Mouse (Mus musculus): ENCODE data around the gene Olfr1357. TPM values are rescaled to one million over a fixed set of nuclear protein-coding genes. Genes with fewer than 3 reads are reported as not detected.

The Olfr1357 gene
- polyA plus RNA-seq, 1 experiment from 2014 or later = not detected

DNA sequence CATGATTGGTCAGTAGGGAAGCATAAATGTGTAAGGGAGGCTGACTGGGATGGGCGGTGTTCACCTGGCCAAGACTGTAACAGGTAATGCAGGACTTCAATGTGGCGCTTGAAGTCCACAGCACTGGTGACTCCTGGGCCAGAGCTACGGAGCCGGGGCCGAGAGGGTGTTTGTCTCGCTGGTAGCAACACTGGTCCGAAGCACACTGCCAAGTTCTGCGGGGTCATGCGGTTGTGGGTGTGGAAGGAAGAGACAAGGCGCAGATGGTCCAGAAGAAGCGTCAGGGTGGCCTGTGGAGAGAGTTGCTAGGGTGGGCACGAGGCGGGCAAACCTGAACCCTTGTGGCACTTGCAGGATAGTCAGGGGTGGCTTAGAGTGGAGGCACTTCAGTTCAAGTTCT lies 31.8 kb downstream of the Olfr1357 start:
- Histone ChIP-seq H3K4me1 (ENCODE audit: control insufficient read depth, insufficient read depth, low read length) (no peaks in the 10 kb centered on the region), H3K4me2 (ENCODE audit: low read depth) (no peak overlapping the region), H3K27ac (ENCODE audit: low read depth, low read length) (no peak overlapping the region), H3K9ac (ENCODE audit: low read length) (no peak overlapping the region), H3K27me3 (ENCODE audit: control insufficient read depth, insufficient read depth, low read length) (no peaks in the 10 kb centered on the region), H3K4me3 (ENCODE audit: low read depth, low read length) (no peak overlapping the region), H3K9me3 (ENCODE audit: control insufficient read depth, low read length) (no peaks in the 10 kb centered on the region), H3K36me3 (ENCODE audit: control insufficient read depth, insufficient read depth, low read length) (peaks cover 18% of the 10 kb centered on the region)
- DNase-seq (ENCODE audit: low spot score) (no peak), ATAC-seq (ENCODE audit: insufficient read depth, low FRiP score, low TSS enrichment) (no peak)
- WGBS = 97% methylated on average over 13 of the region's 13 CpGs

DNA sequence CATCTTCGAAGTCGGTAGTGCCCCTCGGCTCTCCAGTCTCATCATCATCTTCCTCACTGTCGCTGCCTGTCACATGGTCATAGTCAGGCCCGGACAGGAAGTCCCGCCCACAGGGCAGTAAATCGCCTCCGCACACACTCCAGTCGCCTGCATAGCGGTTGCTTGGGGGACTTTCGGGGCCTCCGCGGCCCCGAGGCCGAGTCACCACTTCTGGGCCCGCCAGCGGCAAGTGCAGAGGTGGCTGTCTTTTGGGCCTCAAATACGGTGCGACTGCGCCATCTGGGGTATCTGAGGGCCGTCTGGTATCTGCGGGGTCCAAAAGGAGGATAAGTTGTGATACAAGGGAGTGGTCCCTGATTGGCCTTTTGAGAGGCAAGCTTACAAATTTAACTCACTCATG lies 32.3 kb downstream of the Olfr1357 start:
- 86% methylated on average over 22 of the region's 22 CpGs for WGBS
- Histone ChIP-seq H3K9ac (ENCODE audit: low read length) (no peak overlapping the region), H3K4me1 (ENCODE audit: control insufficient read depth, insufficient read depth, low read length) (no peaks in the 10 kb centered on the region), H3K4me2 (ENCODE audit: low read depth) (no peak overlapping the region), H3K27ac (ENCODE audit: low read depth, low read length) (no peak overlapping the region), H3K9me3 (ENCODE audit: control insufficient read depth, low read length) (no peaks in the 10 kb centered on the region), H3K27me3 (ENCODE audit: control insufficient read depth, insufficient read depth, low read length) (no peaks in the 10 kb centered on the region), H3K4me3 (ENCODE audit: low read depth, low read length) (no peak overlapping the region), H3K36me3 (ENCODE audit: control insufficient read depth, insufficient read depth, low read length) (peaks cover 19% of the 10 kb centered on the region)
- ATAC-seq (ENCODE audit: insufficient read depth, low FRiP score, low TSS enrichment) (no peak), DNase-seq (ENCODE audit: low spot score) (no peak)

DNA sequence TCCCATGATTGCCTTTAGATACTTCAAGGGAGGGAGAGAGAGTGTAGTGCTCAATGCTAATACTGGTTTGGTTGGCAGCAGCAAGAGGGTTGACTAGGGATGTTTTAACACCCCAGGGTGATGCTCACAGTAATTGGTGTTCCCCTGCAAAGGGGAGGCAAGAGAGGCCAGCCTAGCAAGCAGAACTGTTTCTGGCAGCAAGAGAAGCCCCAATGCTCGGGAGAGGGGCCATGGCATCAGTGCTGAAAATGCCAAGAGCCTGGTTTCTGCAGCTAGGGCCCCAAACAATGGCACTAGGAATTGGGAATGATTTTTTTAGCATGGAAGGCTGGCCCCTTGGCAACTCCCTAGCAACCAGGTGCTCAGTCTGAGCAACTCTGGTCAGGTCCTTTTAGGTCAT lies 32.9 kb downstream of the Olfr1357 start:
- Histone ChIP-seq H3K4me2 (ENCODE audit: low read depth) (no peak overlapping the region), H3K9me3 (ENCODE audit: control insufficient read depth, low read length) (no peaks in the 10 kb centered on the region), H3K4me1 (ENCODE audit: control insufficient read depth, insufficient read depth, low read length) (no peaks in the 10 kb centered on the region), H3K4me3 (ENCODE audit: low read depth, low read length) (no peak overlapping the region), H3K27me3 (ENCODE audit: control insufficient read depth, insufficient read depth, low read length) (no peaks in the 10 kb centered on the region), H3K27ac (ENCODE audit: low read depth, low read length) (no peak overlapping the region), H3K36me3 (ENCODE audit: control insufficient read depth, insufficient read depth, low read length) (peaks cover 19% of the 10 kb centered on the region), H3K9ac (ENCODE audit: low read length) (no peak overlapping the region)
- ATAC-seq (ENCODE audit: insufficient read depth, low FRiP score, low TSS enrichment) (no peak), DNase-seq (ENCODE audit: low spot score) (no peak)
- WGBS = 96% methylated on average over 1 of the region's 1 CpGs

DNA sequence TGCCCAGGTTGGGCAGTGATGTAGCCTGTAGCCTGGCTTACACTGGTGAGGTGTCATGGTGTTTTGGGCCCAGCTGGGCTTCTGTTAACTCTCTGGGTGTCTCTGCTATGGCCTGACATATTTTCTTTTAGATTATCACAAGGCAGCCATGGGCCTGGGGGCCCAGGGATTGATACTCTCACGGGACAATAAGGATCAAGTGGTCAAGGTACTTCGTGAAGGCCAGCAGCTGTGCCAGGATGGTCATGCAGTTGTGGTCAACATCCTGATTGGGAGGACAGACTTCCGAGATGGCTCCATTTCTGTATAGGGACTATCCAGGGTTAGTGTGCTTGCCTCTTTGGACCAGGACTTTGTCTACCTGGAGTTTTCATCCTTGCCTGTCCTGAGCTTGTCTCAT lies 33.9 kb downstream of the Olfr1357 start:
- DNase-seq (ENCODE audit: low spot score) (no peak), ATAC-seq (ENCODE audit: insufficient read depth, low FRiP score, low TSS enrichment) (no peak)
- Histone ChIP-seq H3K9ac (ENCODE audit: low read length) (no peak overlapping the region), H3K9me3 (ENCODE audit: control insufficient read depth, low read length) (no peaks in the 10 kb centered on the region), H3K4me3 (ENCODE audit: low read depth, low read length) (no peak overlapping the region), H3K27ac (ENCODE audit: low read depth, low read length) (no peak overlapping the region), H3K4me2 (ENCODE audit: low read depth) (no peak overlapping the region), H3K36me3 (ENCODE audit: control insufficient read depth, insufficient read depth, low read length) (peaks cover 17% of the 10 kb centered on the region), H3K4me1 (ENCODE audit: control insufficient read depth, insufficient read depth, low read length) (no peaks in the 10 kb centered on the region), H3K27me3 (ENCODE audit: control insufficient read depth, insufficient read depth, low read length) (no peaks in the 10 kb centered on the region)
- WGBS = 82% methylated on average over 3 of the region's 3 CpGs

DNA sequence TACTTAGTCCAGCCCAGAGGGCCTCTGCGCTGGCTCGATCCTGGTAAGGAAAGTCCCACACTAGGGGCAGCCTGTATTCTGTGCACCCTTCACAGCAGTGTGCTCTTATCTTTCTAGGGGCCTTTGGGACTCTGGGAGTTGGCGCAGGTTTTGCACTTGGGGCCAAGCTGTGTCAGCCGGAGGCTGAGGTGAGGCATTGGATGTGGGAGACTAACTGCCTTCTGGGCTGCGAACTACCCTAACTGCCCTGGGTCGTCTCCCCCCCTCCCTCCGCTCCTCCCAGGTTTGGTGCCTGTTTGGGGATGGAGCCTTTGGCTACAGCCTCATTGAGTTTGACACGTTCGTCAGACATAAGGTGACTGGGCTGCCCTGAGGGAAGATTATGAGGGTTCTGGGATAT lies 34.5 kb downstream of the Olfr1357 start:
- no peaks in the 10 kb centered on the region for H3K27me3 ChIP-seq (ENCODE audit: control insufficient read depth, insufficient read depth, low read length)
- H3K4me2 ChIP-seq (ENCODE audit: low read depth) = no peak overlapping the region
- H3K27ac ChIP-seq (ENCODE audit: low read depth, low read length) = no peak overlapping the region
- no peaks in the 10 kb centered on the region for H3K4me1 ChIP-seq (ENCODE audit: control insufficient read depth, insufficient read depth, low read length)
- DNase-seq (ENCODE audit: low spot score) = no peak
- no peaks in the 10 kb centered on the region for H3K9me3 ChIP-seq (ENCODE audit: control insufficient read depth, low read length)
- ATAC-seq (ENCODE audit: insufficient read depth, low FRiP score, low TSS enrichment) = no peak
- 71% methylated on average over 9 of the region's 9 CpGs for WGBS
- no peak overlapping the region for H3K9ac ChIP-seq (ENCODE audit: low read length)
- H3K4me3 ChIP-seq (ENCODE audit: low read depth, low read length) = no peak overlapping the region
- peaks cover 16% of the 10 kb centered on the region for H3K36me3 ChIP-seq (ENCODE audit: control insufficient read depth, insufficient read depth, low read length)

DNA sequence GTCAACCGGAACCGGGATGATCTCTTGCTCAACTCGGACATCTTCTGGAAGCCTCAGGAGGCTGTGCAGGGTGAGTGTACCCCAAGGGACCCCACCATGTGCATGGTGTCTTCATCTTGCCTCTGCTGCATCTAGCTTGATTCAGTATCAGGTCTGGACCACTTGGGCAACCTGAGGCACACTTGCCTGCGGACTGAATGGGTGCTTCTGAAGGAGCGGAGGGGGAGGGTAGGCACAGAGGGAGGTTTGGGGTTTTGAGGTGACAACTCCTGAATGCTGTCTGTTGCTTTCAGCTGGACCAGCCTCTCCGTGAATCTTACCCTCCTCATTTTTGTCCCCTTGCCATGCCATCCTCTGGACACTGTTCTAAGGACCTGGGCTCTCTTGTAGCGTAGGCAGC lies 36.8 kb downstream of the Olfr1357 start:
- DNase-seq (ENCODE audit: low spot score) (no peak), ATAC-seq (ENCODE audit: insufficient read depth, low FRiP score, low TSS enrichment) (no peak)
- no peaks in the 10 kb centered on the region for H3K9me3 ChIP-seq (ENCODE audit: control insufficient read depth, low read length)
- H3K4me1 ChIP-seq (ENCODE audit: control insufficient read depth, insufficient read depth, low read length) = no peaks in the 10 kb centered on the region
- H3K27ac ChIP-seq (ENCODE audit: low read depth, low read length) = no peak overlapping the region
- H3K27me3 ChIP-seq (ENCODE audit: control insufficient read depth, insufficient read depth, low read length) = no peaks in the 10 kb centered on the region
- no peak overlapping the region for H3K4me3 ChIP-seq (ENCODE audit: low read depth, low read length)
- H3K9ac ChIP-seq (ENCODE audit: low read length) = no peak overlapping the region
- no peak overlapping the region for H3K4me2 ChIP-seq (ENCODE audit: low read depth)
- 94% methylated on average over 7 of the region's 7 CpGs for WGBS
- H3K36me3 ChIP-seq (ENCODE audit: control insufficient read depth, insufficient read depth, low read length) = peaks cover 12% of the 10 kb centered on the region

DNA sequence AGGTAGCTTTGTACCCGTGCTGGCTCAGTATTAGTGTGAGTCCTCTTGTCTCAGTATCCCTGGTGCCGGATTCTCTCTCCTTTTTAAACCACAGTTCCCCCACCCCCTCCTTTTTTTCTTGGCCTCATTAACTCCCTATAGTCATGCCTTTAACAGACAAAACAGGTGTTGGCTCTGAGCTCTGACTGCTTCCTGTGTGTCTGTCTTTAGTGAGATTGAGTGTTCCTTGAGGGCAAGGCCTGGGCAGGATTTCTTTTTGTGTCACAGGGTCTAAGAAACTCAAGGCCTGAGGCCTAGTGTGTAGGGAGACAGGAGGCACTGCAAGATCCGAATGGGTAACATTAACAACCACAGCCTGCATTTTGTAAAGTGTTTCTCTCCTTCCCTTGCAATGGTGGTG lies 39.7 kb downstream of the Olfr1357 start:
- Histone ChIP-seq H3K4me2 (ENCODE audit: low read depth) (no peak overlapping the region), H3K27me3 (ENCODE audit: control insufficient read depth, insufficient read depth, low read length) (no peaks in the 10 kb centered on the region), H3K27ac (ENCODE audit: low read depth, low read length) (no peak overlapping the region), H3K4me1 (ENCODE audit: control insufficient read depth, insufficient read depth, low read length) (0 out of 2 replicates have a peak, but pooled peaks cover 4% of the 10 kb centered on the region), H3K36me3 (ENCODE audit: control insufficient read depth, insufficient read depth, low read length) (0 out of 2 replicates have a peak, but pooled peaks cover 2% of the 10 kb centered on the region), H3K4me3 (ENCODE audit: low read depth, low read length) (no peak overlapping the region), H3K9me3 (ENCODE audit: control insufficient read depth, low read length) (no peaks in the 10 kb centered on the region), H3K9ac (ENCODE audit: low read length) (no peak overlapping the region)
- DNase-seq (ENCODE audit: low spot score) (no peak), ATAC-seq (ENCODE audit: insufficient read depth, low FRiP score, low TSS enrichment) (no peak)
- 65% methylated on average over 3 of the region's 3 CpGs for WGBS

DNA sequence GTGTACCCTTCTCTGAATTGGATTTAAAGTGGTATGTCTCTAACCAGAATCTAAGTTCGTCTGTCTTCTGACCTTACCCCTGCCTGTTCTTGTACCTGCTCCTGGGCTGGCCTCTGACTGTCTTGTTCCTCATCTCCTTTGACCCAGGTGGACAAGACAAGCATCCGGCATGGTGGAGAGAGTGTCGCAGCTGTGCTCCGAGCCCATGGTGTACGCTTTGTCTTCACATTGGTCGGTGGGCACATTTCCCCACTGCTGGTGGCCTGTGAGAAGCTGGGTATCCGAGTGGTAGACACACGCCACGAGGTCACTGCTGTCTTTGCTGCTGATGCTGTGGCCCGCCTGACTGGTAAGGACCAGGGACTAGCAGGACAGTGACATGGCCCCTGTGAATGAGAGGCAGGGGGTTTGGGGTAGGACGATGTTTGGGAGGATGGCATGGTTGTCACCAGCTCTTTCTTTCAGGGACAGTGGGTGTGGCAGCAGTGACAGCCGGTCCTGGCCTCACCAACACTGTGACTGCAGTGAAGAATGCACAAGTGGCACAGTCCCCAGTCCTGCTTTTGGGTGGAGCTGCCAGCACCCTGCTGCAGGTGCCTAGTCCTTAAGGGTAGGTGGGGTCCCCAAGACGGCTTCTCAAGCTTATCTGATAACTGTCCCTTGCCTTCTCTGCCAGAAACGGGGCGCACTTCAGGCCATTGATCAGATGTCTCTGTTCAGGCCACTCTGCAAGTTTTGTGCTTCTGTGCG lies 41.3 kb downstream of the Olfr1357 start:
- Histone ChIP-seq H3K4me1 (ENCODE audit: control insufficient read depth, insufficient read depth, low read length) (0 out of 2 replicates have a peak, but pooled peaks cover 4% of the 10 kb centered on the region), H3K9ac (ENCODE audit: low read length) (no peak overlapping the region), H3K4me3 (ENCODE audit: low read depth, low read length) (no peak overlapping the region), H3K4me2 (ENCODE audit: low read depth) (no peak overlapping the region), H3K27me3 (ENCODE audit: control insufficient read depth, insufficient read depth, low read length) (no peaks in the 10 kb centered on the region), H3K36me3 (ENCODE audit: control insufficient read depth, insufficient read depth, low read length) (0 out of 2 replicates have a peak, but pooled peaks cover 2% of the 10 kb centered on the region), H3K9me3 (ENCODE audit: control insufficient read depth, low read length) (no peaks in the 10 kb centered on the region), H3K27ac (ENCODE audit: low read depth, low read length) (no peak overlapping the region)
- WGBS = 90% methylated on average over 16 of the region's 16 CpGs
- no peak for ATAC-seq (ENCODE audit: insufficient read depth, low FRiP score, low TSS enrichment)
- DNase-seq (ENCODE audit: low spot score) = no peak

DNA sequence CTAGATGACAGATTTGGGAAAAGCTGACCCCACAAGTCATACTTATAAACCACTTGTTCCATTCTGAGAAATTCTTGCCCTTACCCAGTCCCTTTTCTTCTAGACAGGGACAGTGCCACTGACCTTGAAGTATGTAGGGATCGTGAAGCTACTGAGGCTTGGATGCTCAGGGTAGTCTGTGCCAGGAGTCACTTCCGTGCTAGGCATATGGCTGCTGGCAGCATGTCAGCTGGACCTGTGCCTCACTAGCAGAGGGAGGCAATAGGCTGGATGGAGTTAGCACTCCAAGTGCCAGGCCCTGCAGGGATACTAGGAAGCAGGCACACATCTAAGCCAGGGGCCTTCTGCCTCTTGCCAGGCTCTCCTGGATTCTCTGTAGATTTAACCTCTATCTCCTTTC lies 42.2 kb downstream of the Olfr1357 start:
- Histone ChIP-seq H3K4me2 (ENCODE audit: low read depth) (no peak overlapping the region), H3K27me3 (ENCODE audit: control insufficient read depth, insufficient read depth, low read length) (no peaks in the 10 kb centered on the region), H3K4me1 (ENCODE audit: control insufficient read depth, insufficient read depth, low read length) (0 out of 2 replicates have a peak, but pooled peaks cover 4% of the 10 kb centered on the region), H3K36me3 (ENCODE audit: control insufficient read depth, insufficient read depth, low read length) (no peaks in the 10 kb centered on the region), H3K9me3 (ENCODE audit: control insufficient read depth, low read length) (no peaks in the 10 kb centered on the region), H3K9ac (ENCODE audit: low read length) (no peak overlapping the region), H3K4me3 (ENCODE audit: low read depth, low read length) (no peak overlapping the region), H3K27ac (ENCODE audit: low read depth, low read length) (no peak overlapping the region)
- DNase-seq (ENCODE audit: low spot score) = no peak
- ATAC-seq (ENCODE audit: insufficient read depth, low FRiP score, low TSS enrichment) = no peak
- 88% methylated on average over 2 of the region's 2 CpGs for WGBS
